28 mouse cellular contexts compared by ENCODE assay signal in the genomic region with DNA sequence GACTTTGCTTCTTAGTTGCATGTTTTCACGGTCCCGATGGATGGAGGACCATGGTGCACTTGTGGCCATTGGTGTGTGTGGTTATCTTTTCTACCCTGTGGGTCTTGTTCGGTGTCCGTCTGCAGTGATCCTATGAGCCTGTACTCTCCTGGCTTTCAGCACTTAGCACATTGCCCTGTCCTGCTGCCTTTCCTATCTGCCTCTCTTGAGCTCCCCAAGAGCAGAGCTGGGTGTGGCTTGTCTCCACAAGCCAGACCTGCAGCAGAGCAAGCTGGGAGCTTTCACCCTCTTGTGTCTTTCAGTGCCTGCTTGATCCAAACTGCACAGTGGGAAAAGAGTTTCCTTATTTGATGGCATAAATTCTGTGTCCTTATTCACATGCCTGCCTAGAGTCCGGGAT. TPM values are rescaled to one million over a fixed set of nuclear protein-coding genes. Genes with fewer than 3 reads are reported as not detected.
DNase-seq lines count a peak whose midpoint lies in the region; ATAC-seq and TF ChIP-seq lines count a peak whose summit lies in the region.
"Had no signal": no experiment of that assay in that cellular context is flagged by ENCODE, and none has a peak within 500 bp of the region (broad histone marks: within the 10 kb centered on the region; RNA-seq: fewer than 3 reads in every experiment).

No protein-coding gene starts in this region.

- peak overlapping the region; percentile 10; the same call in 1 of the 2 replicates for H3K4me2 ChIP-seq in liver, embryonic 13.5 days
- H3K4me2 ChIP-seq in liver, embryonic 16.5 days (ENCODE audit: low read depth, low read length), result no peak overlapping the region
- no peak overlapping the region for H3K4me2 ChIP-seq in midbrain, postnatal 0 days (ENCODE audit: low read depth, low read length, poor library complexity, severe bottlenecking)
- H3K4me2 ChIP-seq: embryonic facial prominence, embryonic 13.5 days; forebrain, embryonic 15.5 days; heart, embryonic 13.5 days; hindbrain, embryonic 14.5 days had no signal

- no peak for TF ChIP-seq RAD21 in MEL (IDR thresholded peaks at IDR 0.05; ENCODE audit: low read depth, low read length)

- H3K9me3 ChIP-seq in MEL (replicated peaks; ENCODE audit: insufficient read depth, low read length), result no peaks in the 10 kb centered on the region
- H3K9me3 ChIP-seq in liver, embryonic 13.5 days (replicated peaks), result no peaks in the 10 kb centered on the region
- no peaks in the 10 kb centered on the region for H3K9me3 ChIP-seq in liver, embryonic 16.5 days (replicated peaks; ENCODE audit: control insufficient read depth, low read length)
- no peaks in the 10 kb centered on the region for H3K9me3 ChIP-seq in midbrain, postnatal 0 days (ENCODE audit: low read length)
- H3K9me3 ChIP-seq: embryonic facial prominence, embryonic 10.5 days; embryonic facial prominence, embryonic 13.5 days; forebrain, embryonic 15.5 days; heart, embryonic 10.5 days; heart, embryonic 13.5 days had no signal

- H3K4me1 ChIP-seq in MEL (ENCODE audit: control insufficient read depth in 1 of 2, insufficient read depth in 2 of 2, low read length in 2 of 2), result peaks cover 0 to 8% of the 10 kb centered on the region in 2 experiments; a peak in 1 of 4 replicates
- H3K4me1 ChIP-seq in liver, embryonic 13.5 days (replicated peaks), result peaks cover 31% of the 10 kb centered on the region
- peaks cover 10% of the 10 kb centered on the region; the same call in 1 of the 2 replicates for H3K4me1 ChIP-seq in liver, embryonic 16.5 days (ENCODE audit: control insufficient read depth, low read depth, low read length)
- H3K4me1 ChIP-seq in midbrain, postnatal 0 days (ENCODE audit: insufficient read depth, low read length), result no peaks in the 10 kb centered on the region
- H3K4me1 ChIP-seq: embryonic facial prominence, embryonic 13.5 days; forebrain, embryonic 15.5 days had no signal

- TF ChIP-seq EP300 in MEL (IDR thresholded peaks at IDR 0.05; ENCODE audit: low read depth in 1 of 2, low read length in 2 of 2), result no peak

- no peak overlapping the region; a peak in 1 of 4 replicates for H3K4me3 ChIP-seq in MEL (ENCODE audit: control insufficient read depth in 1 of 2, insufficient read depth in 1 of 2, low read depth in 2 of 2, low read length in 2 of 2)
- no peak overlapping the region for H3K4me3 ChIP-seq in liver, embryonic 13.5 days (replicated peaks)
- H3K4me3 ChIP-seq in liver, embryonic 16.5 days (ENCODE audit: low read depth, low read length), result no peak overlapping the region
- no peak overlapping the region for H3K4me3 ChIP-seq in midbrain, postnatal 0 days (ENCODE audit: low read depth, low read length)
- H3K4me3 ChIP-seq: embryonic facial prominence, embryonic 10.5 days; embryonic facial prominence, embryonic 13.5 days; erythroblast, embryonic 14.5 days; forebrain, embryonic 15.5 days; heart, adult 2 months; heart, embryonic 10.5 days; heart, embryonic 13.5 days had no signal

- DNase-seq in MEL (ENCODE audit: low read depth, low spot score), result peak; percentile 38
- DNase-seq in c-Kit-positive CD71-positive TER-119-positive erythroid progenitor cells, embryonic 14.5 days (ENCODE audit: low spot score), result peak; percentile 20
- DNase-seq in liver, embryonic 13.5 days, result peak; percentile 12
- DNase-seq in right cerebral cortex, postnatal 36 days (ENCODE audit: low spot score in 2 of 2), result no peak
- no peak for DNase-seq in right cerebral cortex, postnatal 14 days
- DNase-seq in ovary, adult 18-20 months (ENCODE audit: low spot score), result no peak
- DNase-seq in midbrain, postnatal 0 days (ENCODE audit: low spot score), result no peak
- DNase-seq: adrenal gland, postnatal 10 days; cerebellum, adult 11-12 months; cerebellum, adult 8-10 months; cerebellum, postnatal 10 days; cerebellum, postnatal 36 days; embryo, embryonic 11 days; gastrocnemius, postnatal 25 days; heart, adult 2 months; heart, postnatal 14 days; heart, postnatal 4 days had no signal

- TF ChIP-seq CTCF in MEL (IDR thresholded peaks at IDR 0.05 in 2 of 3, conservative IDR thresholded peaks at IDR 0.05 in 1 of 3; ENCODE audit: control insufficient read depth in 1 of 3, insufficient read depth in 1 of 3, low read depth in 2 of 3, low read length in 3 of 3, poor library complexity in 1 of 3, severe bottlenecking in 1 of 3), result no peak
- TF ChIP-seq CTCF in midbrain, postnatal 0 days (IDR thresholded peaks at IDR 0.05), result no peak

- no peak overlapping the region for H3K27ac ChIP-seq in MEL (ENCODE audit: control insufficient read depth, low read depth, low read length)
- peak overlapping the region; percentile 40 for H3K27ac ChIP-seq in liver, embryonic 13.5 days
- H3K27ac ChIP-seq in liver, embryonic 16.5 days (ENCODE audit: low read length), result no peak overlapping the region
- H3K27ac ChIP-seq in midbrain, postnatal 0 days (ENCODE audit: low read depth, low read length), result no peak overlapping the region
- H3K27ac ChIP-seq: embryonic facial prominence, embryonic 10.5 days; embryonic facial prominence, embryonic 13.5 days; forebrain, embryonic 15.5 days; heart, adult 2 months; heart, embryonic 10.5 days; heart, embryonic 13.5 days; hindbrain, embryonic 14.5 days; hindbrain, postnatal 0 days had no signal

- ATAC-seq in liver, embryonic 13.5 days (ENCODE audit: low read depth), result peak; percentile 74
- peak; percentile 71 for ATAC-seq in liver, embryonic 16.5 days (ENCODE audit: low read depth)
- no peak for ATAC-seq in midbrain, postnatal 0 days (ENCODE audit: low FRiP score)
- ATAC-seq: CD4-positive, CD25-positive, alpha-beta regulatory T cell, adult 4 months; forebrain, embryonic 15.5 days; hindbrain, postnatal 0 days; Patski had no signal

- no peaks in the 10 kb centered on the region for H3K79me2 ChIP-seq in MEL (ENCODE audit: control insufficient read depth, insufficient read depth, low read length, poor library complexity)

- 75% methylated on average over 5 of the region's 5 CpGs for WGBS in liver, embryonic 13.5 days (ENCODE audit: insufficient replicate concordance)
- 67% methylated on average over 5 of the region's 5 CpGs for WGBS in liver, embryonic 16.5 days (ENCODE audit: insufficient replicate concordance)
- WGBS in midbrain, postnatal 0 days, result 94% methylated on average over 5 of the region's 5 CpGs

- no peaks in the 10 kb centered on the region for H3K27me3 ChIP-seq in MEL (ENCODE audit: control insufficient read depth in 1 of 2, insufficient read depth in 2 of 2, low read length in 2 of 2)
- H3K27me3 ChIP-seq in liver, embryonic 13.5 days, result no peaks in the 10 kb centered on the region
- no peaks in the 10 kb centered on the region for H3K27me3 ChIP-seq in liver, embryonic 16.5 days (ENCODE audit: control insufficient read depth, insufficient read depth, low read depth, low read length)
- H3K27me3 ChIP-seq in midbrain, postnatal 0 days (ENCODE audit: insufficient read depth, low read length), result no peaks in the 10 kb centered on the region
- H3K27me3 ChIP-seq: embryonic facial prominence, embryonic 13.5 days; forebrain, embryonic 15.5 days; heart, embryonic 13.5 days; Patski had no signal

- H3K9ac ChIP-seq in MEL (ENCODE audit: control insufficient read depth, low read depth, low read length, poor library complexity, severe bottlenecking), result no peak overlapping the region
- H3K9ac ChIP-seq in liver, embryonic 13.5 days, result no peak overlapping the region
- no peak overlapping the region for H3K9ac ChIP-seq in liver, embryonic 16.5 days (ENCODE audit: low read depth, low read length)
- no peak overlapping the region for H3K9ac ChIP-seq in midbrain, postnatal 0 days (replicated peaks; ENCODE audit: low read length, poor library complexity, severe bottlenecking)
- H3K9ac ChIP-seq: embryonic facial prominence, embryonic 13.5 days; forebrain, embryonic 15.5 days; heart, embryonic 13.5 days; hindbrain, embryonic 14.5 days had no signal

- TF ChIP-seq POLR2A in MEL (IDR thresholded peaks at IDR 0.05; ENCODE audit: control insufficient read depth in 1 of 2, insufficient read depth in 1 of 2, low read depth in 1 of 2, low read length in 2 of 2, poor library complexity in 1 of 2), result no peak

- H3K36me3 ChIP-seq in MEL (ENCODE audit: control insufficient read depth in 1 of 2, insufficient read depth in 2 of 2, low read length in 2 of 2), result no peaks in the 10 kb centered on the region
- no peaks in the 10 kb centered on the region for H3K36me3 ChIP-seq in liver, embryonic 13.5 days
- no peaks in the 10 kb centered on the region for H3K36me3 ChIP-seq in liver, embryonic 16.5 days (ENCODE audit: control insufficient read depth, insufficient read depth)
- H3K36me3 ChIP-seq in midbrain, postnatal 0 days (ENCODE audit: insufficient read depth, low read length), result no peaks in the 10 kb centered on the region
- H3K36me3 ChIP-seq: embryonic facial prominence, embryonic 10.5 days; forebrain, embryonic 15.5 days had no signal

TF ChIP-seq in MEL, 35 proteins besides CTCF, POLR2A, EP300 and RAD21 (continues in another document):
- TF ChIP-seq GATA1 (IDR thresholded peaks at IDR 0.05; ENCODE audit: low read depth, low read length), result no peak

RNA-seq across cellular contexts. Expression of gene P4ha3, which starts 32.2 kb away (rescaled TPM):
- 0.35 and 0.39 TPM in 2 replicates for total RNA-seq in MEL (2012; rRNA removed)
- not detected for polyA plus RNA-seq in MEL (2012; ENCODE audit: insufficient read depth in 1 of 2, insufficient read length in 2 of 2, low read depth in 1 of 2, low replicate concordance in 2 of 2, missing spikeins in 1 of 2)
- 0.76 and 1.3 TPM in 2 replicates for polyA plus RNA-seq in liver, embryonic 13.5 days (2015; fragmentation: Nextera tagmentation; extraction: Ambion mirVana)
- polyA plus RNA-seq in liver, embryonic 16.5 days (2015; fragmentation: Nextera tagmentation; extraction: Ambion mirVana), result 0.54 and 0.81 TPM in 2 replicates
- 6.4 and 7.7 TPM in 2 replicates for total RNA-seq in midbrain, postnatal 0 days (2014; rRNA removed)
- polyA plus RNA-seq in midbrain, postnatal 0 days (2015; fragmentation: Nextera tagmentation; extraction: Ambion mirVana), result 2.6 and 3.9 TPM in 2 replicates
- polyA plus RNA-seq: CD4-positive, CD25-positive, alpha-beta regulatory T cell, adult 4 months; erythroblast, embryonic 14.5 days had no signal

RNA-seq across cellular contexts. Expression of gene C2cd3, which starts 54.5 kb away (rescaled TPM):
- 8.5 and 9.2 TPM in 2 replicates for total RNA-seq in MEL (2012; rRNA removed)
- polyA plus RNA-seq in MEL (2012; ENCODE audit: insufficient read depth in 1 of 2, insufficient read length in 2 of 2, low read depth in 1 of 2, low replicate concordance in 2 of 2, missing spikeins in 1 of 2), result 10 to 100 TPM in 1 of 2 experiments, not detected in 1; 23.5 TPM
- polyA plus RNA-seq in liver, embryonic 13.5 days (2015; fragmentation: Nextera tagmentation; extraction: Ambion mirVana), result 8.5 and 10.3 TPM in 2 replicates
- 8.4 and 9.8 TPM in 2 replicates for polyA plus RNA-seq in liver, embryonic 16.5 days (2015; fragmentation: Nextera tagmentation; extraction: Ambion mirVana)
- total RNA-seq in midbrain, postnatal 0 days (2014; rRNA removed), result 22.2 and 26.6 TPM in 2 replicates
- 8.1 and 8.5 TPM in 2 replicates for polyA plus RNA-seq in midbrain, postnatal 0 days (2015; fragmentation: Nextera tagmentation; extraction: Ambion mirVana)

RNA-seq across cellular contexts. Expression of gene Ppme1, which starts 54.6 kb away (rescaled TPM):
- total RNA-seq in MEL (2012; rRNA removed), result 28.0 and 29.5 TPM in 2 replicates
- polyA plus RNA-seq in MEL (2012; ENCODE audit: insufficient read depth in 1 of 2, insufficient read length in 2 of 2, low read depth in 1 of 2, low replicate concordance in 2 of 2, missing spikeins in 1 of 2), result 10 to 100 TPM in 1 of 2 experiments, not detected in 1; 74.0 TPM
- 24.0 and 26.3 TPM in 2 replicates for polyA plus RNA-seq in liver, embryonic 13.5 days (2015; fragmentation: Nextera tagmentation; extraction: Ambion mirVana)
- polyA plus RNA-seq in liver, embryonic 16.5 days (2015; fragmentation: Nextera tagmentation; extraction: Ambion mirVana), result 23.1 and 26.4 TPM in 2 replicates
- 159 and 172 TPM in 2 replicates for total RNA-seq in midbrain, postnatal 0 days (2014; rRNA removed)
- 149 and 161 TPM in 2 replicates for polyA plus RNA-seq in midbrain, postnatal 0 days (2015; fragmentation: Nextera tagmentation; extraction: Ambion mirVana)

Comparison
In these comparisons a context has a peak if more than half of its experiments do, and no peak if none do; other contexts are left out.
1. DNase-seq: peak in MEL (single experiment), c-Kit-positive CD71-positive TER-119-positive erythroid progenitor cells, embryonic 14.5 days (single experiment) and liver, embryonic 13.5 days (single experiment); none in right cerebral cortex, postnatal 36 days (0 of 2), right cerebral cortex, postnatal 14 days (single experiment), ovary, adult 18-20 months (single experiment) and midbrain, postnatal 0 days (single experiment).